Mouse (Mus musculus) cerebellum, adult 2 months (tissue): ENCODE measurements at regions not wholly inside any gene's neighbourhood (a gene's known extent, or its start where the extent isn't known, plus 50 kb on each side); places are given as distances from the start of the nearest gene placed in this dataset.

Experiments
- DNase-seq, 2 experiments: peaks; one replicate each; pipeline ENCODE4 v3.0.0; 2021
- H3K27ac ChIP-seq: fragments of 200-500 bp; 2 replicates; pipeline ENCODE4 v1.5.1; 2012; ENCODE audit warnings: low read length, control low read depth, inconsistent platforms; ENCODE audit not compliant: insufficient read depth
- H3K27me3 ChIP-seq: fragments of 200-500 bp; 2 replicates; pipeline ENCODE4 v1.6.1; 2012; ENCODE audit warnings: inconsistent platforms, mild to moderate bottlenecking, low read length, moderate library complexity; ENCODE audit not compliant: control insufficient read depth, insufficient read depth
- H3K4me1 ChIP-seq: fragments of 200-500 bp; 2 replicates; pipeline ENCODE4 v1.6.1; 2011; ENCODE audit warnings: low read length; ENCODE audit not compliant: control insufficient read depth, insufficient read depth
- H3K4me3 ChIP-seq: fragments of 200-500 bp; replicated peaks from 2 replicates; pipeline ENCODE3; 2011; ENCODE audit warnings: mild to moderate bottlenecking, low read depth, low read length, control low read depth; ENCODE audit not compliant: insufficient read depth
- CTCF ChIP-seq: fragments of 200-500 bp; IDR thresholded peaks from 2 replicates; pipeline ENCODE4 v1.5.1; 2011; ENCODE audit warnings: low read depth, mild to moderate bottlenecking, control low read depth, low read length, moderate library complexity, borderline replicate concordance; ENCODE audit not compliant: insufficient read depth
- POLR2A ChIP-seq: fragments of 200-500 bp; IDR thresholded peaks from 2 replicates; pipeline ENCODE4 v1.6.1; 2011; ENCODE audit warnings: low read length, control low read depth, borderline replicate concordance; ENCODE audit not compliant: insufficient read depth
- WGBS: fragments of 180-500 bp; shearing (Covaris S2); methylation state at CpG from one replicate; pipeline ENCODE4 v1.1.7; 2018; 5-methylcytosine and 5-hydroxymethylcytosine counted together

DNA sequence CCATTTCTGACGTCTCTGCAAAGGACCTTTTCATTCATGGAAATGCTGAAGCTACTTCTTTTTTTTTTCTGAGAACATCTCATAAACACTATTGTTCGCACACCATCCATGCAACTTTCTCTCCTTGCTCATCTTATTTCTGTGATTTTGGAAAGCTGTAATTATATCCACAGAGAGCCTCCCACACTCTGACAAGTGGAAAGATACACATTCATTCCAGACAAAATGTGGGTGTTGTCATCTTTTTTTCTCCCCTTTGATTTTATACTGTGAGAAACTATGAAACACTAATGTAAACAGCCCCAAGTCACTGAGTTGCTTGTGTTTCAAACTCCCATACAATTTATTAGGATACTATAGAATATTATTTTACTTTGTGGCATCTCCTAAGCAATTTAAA lies 129.6 kb upstream of the Galnt5 start:
- TF ChIP-seq CTCF (no peak), POLR2A (no peak)
- H3K27ac ChIP-seq: no peak overlapping the region
- no peak overlapping the region for H3K4me3 ChIP-seq
- H3K27me3 ChIP-seq: no peaks in the 10 kb centered on the region
- WGBS: 78% methylated on average over 2 of the region's 2 CpGs
- DNase-seq: no peak
- no peaks in the 10 kb centered on the region for H3K4me1 ChIP-seq

GRCm38 (mm10) chr2:57900168-57900567 lies 97.5 kb upstream of the Galnt5 start:
- Histone ChIP-seq H3K27ac (peak overlapping the region; percentile 74), H3K27me3 (no peaks in the 10 kb centered on the region), H3K4me3 (no peak overlapping the region), H3K4me1 (peaks cover 11% of the 10 kb centered on the region; the same call in 1 of the 2 replicates)
- no peak for TF ChIP-seq CTCF
- no peak for TF ChIP-seq POLR2A
- DNase-seq: peak; percentile 66 to 73
- WGBS: 19% methylated on average over 7 of the region's 7 CpGs

DNA sequence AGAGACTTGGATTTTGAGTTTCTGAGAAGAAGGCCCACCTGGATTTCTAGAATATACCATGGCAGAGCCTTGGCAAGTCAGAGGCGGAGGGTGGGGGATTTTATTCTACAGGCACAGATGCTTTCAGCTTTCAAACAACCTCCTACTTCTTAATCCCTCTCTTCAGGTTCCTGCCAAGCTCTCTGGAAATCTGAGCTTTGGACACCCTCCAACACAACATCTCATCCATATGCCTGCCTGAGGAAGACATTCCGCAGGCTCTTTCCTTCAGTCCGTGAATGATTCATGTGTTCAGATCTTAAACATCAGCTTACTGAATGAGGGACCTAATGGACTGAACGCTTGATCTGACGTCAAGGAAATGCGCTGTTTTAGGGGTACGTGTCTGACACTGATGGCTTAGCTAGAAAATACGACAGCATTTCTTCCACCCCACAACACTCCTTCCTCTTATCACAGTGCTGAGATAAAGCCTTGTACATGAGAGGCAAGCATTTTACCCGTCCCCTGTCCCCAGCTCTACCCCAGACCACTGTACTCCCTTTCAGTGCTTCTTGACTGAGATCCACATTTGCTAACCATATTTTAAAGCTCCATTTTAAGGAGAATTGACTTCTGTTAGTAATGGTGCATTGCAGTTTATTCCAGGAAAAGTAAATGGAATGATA lies 97.0 kb upstream of the Galnt5 start:
- no peak overlapping the region for H3K4me3 ChIP-seq
- H3K27me3 ChIP-seq: no peaks in the 10 kb centered on the region
- DNase-seq: peak; percentile 75 to 91
- peaks cover 11% of the 10 kb centered on the region; the same call in 1 of the 2 replicates for H3K4me1 ChIP-seq
- peak overlapping the region; percentile 74 for H3K27ac ChIP-seq
- WGBS: 12% methylated on average over 9 of the region's 9 CpGs
- TF ChIP-seq POLR2A: no peak
- no peak for TF ChIP-seq CTCF

- H3K4me3 ChIP-seq: no peak overlapping the region
- TF ChIP-seq POLR2A (no peak), CTCF (no peak)
- H3K27ac ChIP-seq: peak overlapping the region; percentile 12; the same call in 1 of the 2 replicates
- no peaks in the 10 kb centered on the region for H3K27me3 ChIP-seq
- peaks cover 15% of the 10 kb centered on the region; the same call in 1 of the 2 replicates for H3K4me1 ChIP-seq
- peak; percentile 61 to 80 for DNase-seq
- WGBS: 59% methylated on average over 2 of the region's 2 CpGs
These were observed 92.5 kb upstream of the Galnt5 start for GRCm38 (mm10) chr2:57905184-57905583.

DNA sequence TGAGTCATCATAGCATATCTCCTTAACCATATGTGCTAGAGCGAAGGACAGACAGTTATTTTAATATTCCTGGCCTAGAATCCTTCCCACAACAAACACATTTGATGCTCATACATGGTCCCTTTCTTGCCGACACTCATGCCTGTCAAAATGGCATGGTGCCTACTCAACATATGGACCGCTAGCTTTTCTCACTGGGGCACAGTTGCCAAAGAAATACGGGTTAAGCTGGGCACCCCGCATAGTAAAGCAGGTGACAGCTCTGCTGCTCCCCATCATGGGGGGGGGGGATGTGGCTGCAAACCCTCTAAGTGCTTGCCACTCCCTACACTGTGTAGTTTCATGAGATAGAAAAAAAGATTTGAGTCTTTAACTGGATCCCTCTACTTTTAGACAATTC lies 90.7 kb upstream of the Galnt5 start:
- Histone ChIP-seq H3K27me3 (no peaks in the 10 kb centered on the region), H3K4me3 (no peak overlapping the region), H3K27ac (no peak overlapping the region), H3K4me1 (peaks cover 8% of the 10 kb centered on the region; the same call in 1 of the 2 replicates)
- DNase-seq: peak; percentile 89 to 96
- 12% methylated on average over 5 of the region's 5 CpGs for WGBS
- TF ChIP-seq CTCF: no peak
- TF ChIP-seq POLR2A: no peak

- H3K27me3 ChIP-seq: no peaks in the 10 kb centered on the region
- 16% methylated on average over 4 of the region's 4 CpGs for WGBS
- no peak overlapping the region for H3K4me3 ChIP-seq
- DNase-seq: peak; percentile 42 to 71
- no peak for TF ChIP-seq POLR2A
- TF ChIP-seq CTCF: no peak
- H3K4me1 ChIP-seq: peaks cover 6% of the 10 kb centered on the region; the same call in 1 of the 2 replicates
- peak overlapping the region; percentile 69; the same call in 1 of the 2 replicates for H3K27ac ChIP-seq
These were observed 88.0 kb upstream of the Galnt5 start for GRCm38 (mm10) chr2:57909706-57910105.

GRCm38 (mm10) chr2:57916375-57917023 lies 81.2 kb upstream of the Galnt5 start:
- 59% methylated on average over 15 of the region's 15 CpGs for WGBS
- no peaks in the 10 kb centered on the region for H3K27me3 ChIP-seq
- H3K4me3 ChIP-seq: no peak overlapping the region
- TF ChIP-seq CTCF: no peak
- no peak for TF ChIP-seq POLR2A
- peaks cover 4% of the 10 kb centered on the region; the same call in 1 of the 2 replicates for H3K4me1 ChIP-seq
- H3K27ac ChIP-seq: no peak overlapping the region
- DNase-seq: no peak

DNA sequence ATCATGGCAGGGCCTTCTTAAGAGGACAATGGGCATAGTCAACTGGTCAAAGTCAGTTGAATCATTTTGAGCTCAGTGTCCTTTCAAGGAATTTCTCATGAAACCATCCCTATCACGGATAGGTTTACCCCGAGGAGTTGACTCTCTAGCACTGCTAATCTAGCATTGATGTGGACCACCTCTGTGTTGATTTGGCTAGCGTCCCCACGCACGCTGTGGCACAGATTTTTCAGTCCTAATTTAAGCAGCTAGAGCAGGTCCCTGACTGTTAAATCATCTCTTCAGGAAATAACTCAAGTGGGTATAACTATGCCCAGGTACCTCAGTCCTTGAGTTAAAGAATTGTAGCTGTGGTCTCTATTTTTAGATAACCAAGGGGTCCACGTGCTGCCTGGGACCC lies 80.0 kb upstream of the Galnt5 start:
- 47% methylated on average over 6 of the region's 6 CpGs for WGBS
- no peak overlapping the region for H3K27ac ChIP-seq
- TF ChIP-seq CTCF: no peak
- TF ChIP-seq POLR2A: no peak
- H3K27me3 ChIP-seq: no peaks in the 10 kb centered on the region
- peaks cover 4% of the 10 kb centered on the region; the same call in 1 of the 2 replicates for H3K4me1 ChIP-seq
- H3K4me3 ChIP-seq: no peak overlapping the region
- DNase-seq: peak in 1 of 2 experiments; percentile 24
